Comparison of ENCODE assay signal across 8 mouse cellular contexts in the genomic region with DNA sequence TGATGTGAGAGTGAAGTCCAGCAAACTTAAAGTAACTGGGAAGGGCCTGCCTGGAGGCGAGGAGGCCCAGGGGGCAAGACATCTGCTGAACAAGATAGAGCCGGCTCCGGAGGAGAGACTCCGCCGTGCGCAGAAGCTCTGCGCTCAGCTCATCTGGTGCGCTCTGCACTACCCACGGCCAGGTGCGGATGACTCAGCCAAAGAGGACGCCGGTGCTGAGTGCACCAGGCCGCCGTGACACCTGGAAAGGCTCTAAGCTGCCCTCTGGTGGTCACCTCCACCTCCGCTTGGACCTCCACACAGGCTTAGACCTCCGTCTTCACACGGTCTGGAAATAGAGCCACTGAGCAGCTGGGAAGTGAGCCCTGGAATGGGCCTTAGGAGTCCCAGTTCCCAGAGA. TPM values are rescaled to one million over a fixed set of nuclear protein-coding genes. Genes with fewer than 3 reads are reported as not detected.
DNase-seq lines count a peak whose midpoint lies in the region; ATAC-seq and TF ChIP-seq lines count a peak whose summit lies in the region.

No protein-coding gene starts in this region.

- no peaks in the 10 kb centered on the region for H3K9me3 ChIP-seq in E14TG2a.4 (ENCODE audit: low read length)

- TF ChIP-seq CTCF in E14TG2a.4 (conservative IDR thresholded peaks at IDR 0.05; ENCODE audit: low read length), result peak; percentile 49
- peak; percentile 66 for TF ChIP-seq CTCF in bone marrow, adult 2 months (IDR thresholded peaks at IDR 0.05; ENCODE audit: control insufficient read depth, insufficient read depth, low read length)
- TF ChIP-seq CTCF in embryonic fibroblast, embryonic 13.5 days (IDR thresholded peaks at IDR 0.05; ENCODE audit: borderline replicate concordance, insufficient read depth, low read length), result peak; percentile 56; the same call in 1 of the 2 replicates

- no peak for TF ChIP-seq POLR2A in bone marrow, adult 2 months (IDR thresholded peaks at IDR 0.05; ENCODE audit: borderline replicate concordance, control insufficient read depth, low read depth, low read length)
- TF ChIP-seq POLR2A in embryonic fibroblast, embryonic 13.5 days (IDR thresholded peaks at IDR 0.05; ENCODE audit: low read depth, low read length), result no peak

- DNase-seq in heart, postnatal 10 days, result peak; percentile 82 to 87
- peak; percentile 90 to 93 for DNase-seq in kidney, postnatal 36 days
- DNase-seq in spleen, postnatal 14 days (ENCODE audit: low spot score in 2 of 2), result peak; percentile 41 to 66
- no peak for DNase-seq in right cerebral cortex, adult 2 months (ENCODE audit: low spot score in 2 of 2)

- H3K4me1 ChIP-seq in E14TG2a.4 (replicated peaks; ENCODE audit: low read depth, low read length), result peaks cover 91% of the 10 kb centered on the region
- no peaks in the 10 kb centered on the region; the same call in 1 of the 2 replicates for H3K4me1 ChIP-seq in bone marrow, adult 2 months (ENCODE audit: control insufficient read depth, insufficient read depth, low read length)
- peaks cover 5% of the 10 kb centered on the region for H3K4me1 ChIP-seq in embryonic fibroblast, embryonic 13.5 days (ENCODE audit: control insufficient read depth, insufficient read depth, low read length)

- WGBS in bone marrow, adult 2 months, result 5% methylated on average over 17 of the region's 17 CpGs

- H3K27ac ChIP-seq in bone marrow, adult 2 months (ENCODE audit: control insufficient read depth, insufficient read depth, low read depth, low read length, poor library complexity), result no peak overlapping the region
- no peak overlapping the region for H3K27ac ChIP-seq in embryonic fibroblast, embryonic 13.5 days (ENCODE audit: insufficient read depth, low read length)

- H3K36me3 ChIP-seq in E14TG2a.4 (ENCODE audit: insufficient read depth, low read length), result no peaks in the 10 kb centered on the region

- intact Hi-C loops in heart, postnatal 10 days (cut with DNase I), result loop anchor here (1.0 kb wide), 1 partner anchor 19 kb away; no protein-coding TSS in a partner anchor

- peaks cover 22% of the 10 kb centered on the region for H3K27me3 ChIP-seq in E14TG2a.4 (ENCODE audit: insufficient read depth, low read length)

- H3K4me3 ChIP-seq in E14TG2a.4 (replicated peaks; ENCODE audit: low read length), result peak overlapping the region; percentile 63
- H3K4me3 ChIP-seq in bone marrow, adult 2 months (replicated peaks; ENCODE audit: control insufficient read depth, low read depth, low read length), result no peak overlapping the region
- no peak overlapping the region for H3K4me3 ChIP-seq in embryonic fibroblast, embryonic 13.5 days (ENCODE audit: insufficient read depth, low read length)

- peak; percentile 51 for ATAC-seq in megakaryocyte-erythroid progenitor cell, adult 5-6 weeks (replicated peaks; ENCODE audit: low FRiP score, low TSS enrichment, poor library complexity, severe bottlenecking)

RNA-seq across cellular contexts. Expression of a gene that starts 7.7 kb away (rescaled TPM):
- 188 and 700 TPM in 2 replicates for polyA plus RNA-seq in bone marrow, adult 2 months (2011; ENCODE audit: insufficient read depth, insufficient read length, low replicate concordance, missing spikeins)
- polyA plus RNA-seq in embryonic fibroblast, embryonic 13.5 days (2011; ENCODE audit: insufficient read length, low read depth, missing spikeins), result 435 and 525 TPM in 2 replicates
- 100 to 1,000 TPM; 104 to 394 TPM for total RNA-seq in heart, postnatal 10 days (2021)
- 524 and 583 TPM in 2 replicates for total RNA-seq in megakaryocyte-erythroid progenitor cell, adult 5-6 weeks (2014; fragmentation: Nextera tagmentation)
- total RNA-seq in megakaryocyte-erythroid progenitor cell, adult 5-6 weeks (2017), result 648 and 717 TPM in 2 replicates

RNA-seq across cellular contexts. Expression of a gene that starts 14.1 kb away (rescaled TPM):
- polyA plus RNA-seq in bone marrow, adult 2 months (2011; ENCODE audit: insufficient read depth, insufficient read length, low replicate concordance, missing spikeins), result 102 and 809 TPM in 2 replicates
- 199 and 340 TPM in 2 replicates for polyA plus RNA-seq in embryonic fibroblast, embryonic 13.5 days (2011; ENCODE audit: insufficient read length, low read depth, missing spikeins)
- total RNA-seq in heart, postnatal 10 days (2021), result 10 to 100 TPM in 1 of 2 experiments, 1 to 10 TPM in 1; 9.4 to 87.4 TPM
- 352 and 428 TPM in 2 replicates for total RNA-seq in megakaryocyte-erythroid progenitor cell, adult 5-6 weeks (2014; fragmentation: Nextera tagmentation)
- 400 TPM in 2 replicates for total RNA-seq in megakaryocyte-erythroid progenitor cell, adult 5-6 weeks (2017)

RNA-seq across cellular contexts. Expression of a gene that starts 27.8 kb away (rescaled TPM):
- polyA plus RNA-seq in bone marrow, adult 2 months (2011; ENCODE audit: insufficient read depth, insufficient read length, low replicate concordance, missing spikeins), result 19.5 and 21.3 TPM in 2 replicates
- 58.2 and 65.0 TPM in 2 replicates for polyA plus RNA-seq in embryonic fibroblast, embryonic 13.5 days (2011; ENCODE audit: insufficient read length, low read depth, missing spikeins)
- 10 to 100 TPM; 27.6 to 28.3 TPM for total RNA-seq in heart, postnatal 10 days (2021)
- 66.6 and 86.4 TPM in 2 replicates for total RNA-seq in megakaryocyte-erythroid progenitor cell, adult 5-6 weeks (2014; fragmentation: Nextera tagmentation)
- total RNA-seq in megakaryocyte-erythroid progenitor cell, adult 5-6 weeks (2017), result 55.1 and 69.6 TPM in 2 replicates

RNA-seq across cellular contexts. Expression of a gene that starts 34.1 kb away (rescaled TPM):
- polyA plus RNA-seq in bone marrow, adult 2 months (2011; ENCODE audit: insufficient read depth, insufficient read length, low replicate concordance, missing spikeins), result 3.0 TPM in 1 of 2 replicates, not detected in the other
- polyA plus RNA-seq in embryonic fibroblast, embryonic 13.5 days (2011; ENCODE audit: insufficient read length, low read depth, missing spikeins), result 3.3 TPM in 1 of 2 replicates, not detected in the other
- 10 to 100 TPM; 12.5 to 14.5 TPM for total RNA-seq in heart, postnatal 10 days (2021)
- not detected in 2 replicates for total RNA-seq in megakaryocyte-erythroid progenitor cell, adult 5-6 weeks (2014; fragmentation: Nextera tagmentation)
- total RNA-seq in megakaryocyte-erythroid progenitor cell, adult 5-6 weeks (2017), result not detected in 2 replicates

RNA-seq across cellular contexts. Expression of a gene that starts 49.5 kb away (rescaled TPM):
- polyA plus RNA-seq in bone marrow, adult 2 months (2011; ENCODE audit: insufficient read depth, insufficient read length, low replicate concordance, missing spikeins), result not detected in 2 replicates
- polyA plus RNA-seq in embryonic fibroblast, embryonic 13.5 days (2011; ENCODE audit: insufficient read length, low read depth, missing spikeins), result not detected in 2 replicates
- not detected for total RNA-seq in heart, postnatal 10 days (2021)
- not detected in 2 replicates for total RNA-seq in megakaryocyte-erythroid progenitor cell, adult 5-6 weeks (2014; fragmentation: Nextera tagmentation)
- not detected in 2 replicates for total RNA-seq in megakaryocyte-erythroid progenitor cell, adult 5-6 weeks (2017)

Comparison
In these comparisons a context has a peak if more than half of its experiments do, and no peak if none do; other contexts are left out.
1. DNase-seq: peak in heart, postnatal 10 days (2 of 2), kidney, postnatal 36 days (2 of 2) and spleen, postnatal 14 days (2 of 2); none in right cerebral cortex, adult 2 months (0 of 2).
2. Peak in every context shown above with its lines, with median percentiles within 50 percentile points of each other: CTCF ChIP-seq.